Mouse (Mus musculus): ENCODE measurements at regions not wholly inside any gene's neighbourhood (a gene's known extent, or its start where the extent isn't known, plus 50 kb on each side); places are given as distances from the start of the nearest gene placed in this dataset.
A peak's percentile ranks its signal among the peaks of the same experiment; 100 is the strongest.

DNA sequence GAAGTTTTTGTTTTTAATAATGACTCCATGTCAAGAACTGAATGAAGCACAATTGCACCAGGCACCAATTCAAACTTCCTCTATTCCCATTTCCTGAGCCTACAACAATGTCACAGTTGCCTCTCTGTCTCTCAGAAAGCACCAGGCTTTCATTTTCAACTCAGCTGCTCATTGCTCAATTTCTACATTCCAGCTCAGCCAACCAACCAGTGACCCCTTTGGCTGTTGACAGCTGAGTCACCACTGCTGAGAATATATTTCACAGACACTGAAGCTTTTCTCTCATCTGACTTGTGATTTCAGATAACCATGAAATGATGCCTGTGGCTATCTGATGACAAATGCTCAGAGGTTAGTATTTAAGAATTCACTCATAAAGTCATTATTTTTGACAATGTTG is 924.8 kb upstream of the Kcnd2 start:
- intact Hi-C loops (cut with DNase I), result no loop called here
- peak; percentile 1 for DNase-seq
